ENCODE assay signal across 31 mouse cellular contexts in genomic region chr1:58724533-58724932, GRCm38 (mm10). TPM values are rescaled to one million over a fixed set of nuclear protein-coding genes. Genes with fewer than 3 reads are reported as not detected.
DNase-seq lines count a peak whose midpoint lies in the region; ATAC-seq and TF ChIP-seq lines count a peak whose summit lies in the region.
"Had no signal": no experiment of that assay in that cellular context is flagged by ENCODE, and none has a peak within 500 bp of the region (broad histone marks: within the 10 kb centered on the region; RNA-seq: fewer than 3 reads in every experiment).

No protein-coding gene starts in this region.

- no peak for ATAC-seq in heart, embryonic 12.5 days (ENCODE audit: insufficient number of reproducible peaks, low FRiP score)
- ATAC-seq: forebrain, embryonic 13.5 days; lung, postnatal 0 days; midbrain, embryonic 13.5 days had no signal

- DNase-seq in heart, postnatal 10 days, result no peak
- peak; percentile 41 for DNase-seq in A20 (ENCODE audit: low read depth, low spot score)
- no peak for DNase-seq in CH12.LX (ENCODE audit: extremely low read depth)
- DNase-seq in limb, embryonic 10.5 days (ENCODE audit: low spot score), result no peak
- no peak for DNase-seq in frontal cortex, postnatal 25 days (ENCODE audit: low spot score in 2 of 2)
- no peak for DNase-seq in cerebellum, adult 9-10 months
- DNase-seq in right cerebral cortex, postnatal 14 days, result no peak
- DNase-seq: adrenal gland, adult 8-10 months; cerebellum, adult 11 months; cerebellum, adult 9-11 months; heart, postnatal 36 days; left cerebral cortex, postnatal 4 days; lung, adult 18-20 months; lung, postnatal 4 days had no signal

- H3K36me3 ChIP-seq in heart, embryonic 12.5 days, result peaks cover 31% of the 10 kb centered on the region
- peaks cover 3 to 16% of the 10 kb centered on the region in 2 experiments for H3K36me3 ChIP-seq in CH12.LX (replicated peaks in 1 of 2; ENCODE audit: control insufficient read depth in 1 of 2, insufficient read depth in 1 of 2, low read length in 1 of 2)
- H3K36me3 ChIP-seq in limb, embryonic 10.5 days, result peaks cover 51% of the 10 kb centered on the region

- H3K27ac ChIP-seq in heart, embryonic 12.5 days (ENCODE audit: poor library complexity, severe bottlenecking), result no peak overlapping the region
- peak overlapping the region; percentile 99 for H3K27ac ChIP-seq in CH12.LX (ENCODE audit: insufficient read depth, low read depth)
- 0 out of 2 replicates have a peak overlapping the region, but pooled peaks have one; percentile 36 for H3K27ac ChIP-seq in limb, embryonic 10.5 days
- H3K27ac ChIP-seq: forebrain, embryonic 13.5 days; hindbrain, embryonic 12.5 days; midbrain, embryonic 13.5 days; neural tube, embryonic 13.5 days had no signal

- 42% methylated on average over 6 of the region's 9 CpGs for WGBS in heart, embryonic 12.5 days
- 61% methylated on average over 5 of the region's 9 CpGs for WGBS in limb, embryonic 10.5 days

- H3K4me2 ChIP-seq in heart, embryonic 12.5 days, result peak overlapping the region; percentile 51
- H3K4me2 ChIP-seq in CH12.LX (ENCODE audit: insufficient read depth, low read depth, poor library complexity, severe bottlenecking), result peak overlapping the region; percentile 95
- H3K4me2 ChIP-seq: embryonic facial prominence, embryonic 15.5 days; forebrain, embryonic 13.5 days; hindbrain, embryonic 12.5 days; liver, embryonic 11.5 days; midbrain, embryonic 13.5 days; neural tube, embryonic 13.5 days had no signal

- TF ChIP-seq RAD21 in CH12.LX (IDR thresholded peaks at IDR 0.05; ENCODE audit: low read depth, low read length), result no peak

- 0 out of 2 replicates have a peak overlapping the region, but pooled peaks have one; percentile 13 for H3K4me3 ChIP-seq in heart, embryonic 12.5 days
- peak overlapping the region in 1 of 3 experiments; percentile 24 for H3K4me3 ChIP-seq in CH12.LX (replicated peaks in 1 of 3; ENCODE audit: low read depth in 2 of 3, low read length in 2 of 3, poor library complexity in 1 of 3)
- H3K4me3 ChIP-seq in limb, embryonic 10.5 days, result no peak overlapping the region
- H3K4me3 ChIP-seq: embryonic facial prominence, embryonic 15.5 days; forebrain, embryonic 13.5 days; hindbrain, embryonic 12.5 days; kidney, embryonic 15.5 days; midbrain, embryonic 13.5 days; neural tube, embryonic 13.5 days had no signal

- peaks cover 34% of the 10 kb centered on the region for H3K4me1 ChIP-seq in heart, embryonic 12.5 days (replicated peaks)
- peaks cover 18 to 53% of the 10 kb centered on the region in 2 experiments for H3K4me1 ChIP-seq in CH12.LX (ENCODE audit: control insufficient read depth in 1 of 2, insufficient read depth in 2 of 2)
- peaks cover 14% of the 10 kb centered on the region for H3K4me1 ChIP-seq in limb, embryonic 10.5 days
- H3K4me1 ChIP-seq: forebrain, embryonic 13.5 days; hindbrain, embryonic 12.5 days; neural tube, embryonic 13.5 days had no signal

- in situ Hi-C loops in CH12.LX (cut with MboI; ENCODE audit: low pct_ligation_motif_present, low pct_unique_long_range_greater_than_20kb, low sequenced_read_pairs), result no loop called here

- no peak overlapping the region for H3K9ac ChIP-seq in heart, embryonic 12.5 days
- H3K9ac ChIP-seq in CH12.LX (ENCODE audit: insufficient read depth, low read depth), result peak overlapping the region; percentile 91
- H3K9ac ChIP-seq: embryonic facial prominence, embryonic 15.5 days; forebrain, embryonic 13.5 days; hindbrain, embryonic 12.5 days; kidney, embryonic 15.5 days; midbrain, embryonic 13.5 days; neural tube, embryonic 13.5 days had no signal

- no peaks in the 10 kb centered on the region for H3K9me3 ChIP-seq in heart, embryonic 12.5 days (replicated peaks)
- no peaks in the 10 kb centered on the region for H3K9me3 ChIP-seq in CH12.LX (replicated peaks; ENCODE audit: low read length)
- no peaks in the 10 kb centered on the region for H3K9me3 ChIP-seq in limb, embryonic 10.5 days (replicated peaks)
- H3K9me3 ChIP-seq: embryonic facial prominence, embryonic 15.5 days; forebrain, embryonic 13.5 days; G1E; hindbrain, embryonic 12.5 days; kidney, embryonic 15.5 days; midbrain, embryonic 13.5 days; neural tube, embryonic 13.5 days had no signal

- dilution Hi-C loops in CH12.LX (cut with MboI; ENCODE audit: extremely low pct_ligation_motif_present, extremely low pct_unique_long_range_greater_than_20kb, low sequenced_read_pairs), result no loop called here

- no peak for TF ChIP-seq CTCF in CH12.LX (conservative IDR thresholded peaks at IDR 0.05 in 1 of 2, IDR thresholded peaks at IDR 0.05 in 1 of 2; ENCODE audit: low read depth in 2 of 2, low read length in 2 of 2)

- H3K79me2 ChIP-seq in CH12.LX (replicated peaks; ENCODE audit: control insufficient read depth, extremely low read depth, insufficient read depth, poor library complexity, severe bottlenecking), result peaks cover 38% of the 10 kb centered on the region

- TF ChIP-seq POLR2A in CH12.LX (IDR thresholded peaks at IDR 0.05; ENCODE audit: low read depth, low read length), result no peak

- intact Hi-C loops in heart, postnatal 10 days (cut with DNase I), result no loop called here

- TF ChIP-seq EP300 in CH12.LX (IDR thresholded peaks at IDR 0.05; ENCODE audit: low read length), result peak; percentile 62

- H3K27me3 ChIP-seq in heart, embryonic 12.5 days (replicated peaks), result no peaks in the 10 kb centered on the region
- no peaks in the 10 kb centered on the region for H3K27me3 ChIP-seq in CH12.LX (replicated peaks)
- no peaks in the 10 kb centered on the region for H3K27me3 ChIP-seq in limb, embryonic 10.5 days (ENCODE audit: low read depth, poor library complexity, severe bottlenecking)
- H3K27me3 ChIP-seq: embryonic facial prominence, embryonic 15.5 days; forebrain, embryonic 13.5 days; hindbrain, embryonic 12.5 days; kidney, embryonic 15.5 days; midbrain, embryonic 13.5 days; neural tube, embryonic 13.5 days had no signal

TF ChIP-seq in CH12.LX, 34 proteins besides CTCF, POLR2A, EP300 and RAD21:
- TF ChIP-seq JUND (conservative IDR thresholded peaks at IDR 0.05; ENCODE audit: low read depth, low read length) (peak; percentile 80), RCOR1 (conservative IDR thresholded peaks at IDR 0.05; ENCODE audit: low read depth, low read length) (no peak), USF1 (IDR thresholded peaks at IDR 0.05; ENCODE audit: low read depth, low read length) (peak; percentile 35; the same call in 1 of the 2 replicates), SMC3 (IDR thresholded peaks at IDR 0.05; ENCODE audit: low read depth, low read length) (no peak), MEF2A (IDR thresholded peaks at IDR 0.05; ENCODE audit: borderline replicate concordance, low read depth, low read length) (peak; percentile 70; the same call in 1 of the 2 replicates), JUN (IDR thresholded peaks at IDR 0.05; ENCODE audit: insufficient read depth, low read depth, low read length) (peak; percentile 71; the same call in 1 of the 2 replicates), NELFE (IDR thresholded peaks at IDR 0.05; ENCODE audit: low read depth, low read length) (no peak), NRF1 (IDR thresholded peaks at IDR 0.05; ENCODE audit: low read depth, low read length) (no peak), ZNF384 (IDR thresholded peaks at IDR 0.05; ENCODE audit: low read depth, low read length) (no peak; the same call in 1 of the 2 replicates), ZMIZ1 (IDR thresholded peaks at IDR 0.05; ENCODE audit: low read depth, low read length) (no peak), CHD2 (IDR thresholded peaks at IDR 0.05; ENCODE audit: low read length) (0 out of 2 replicates have a peak, but pooled peaks have one; percentile 11), TBP (conservative IDR thresholded peaks at IDR 0.05; ENCODE audit: low read depth, low read length) (no peak), BHLHE40 (IDR thresholded peaks at IDR 0.05; ENCODE audit: low read depth, low read length) (peak; percentile 89), MYC (IDR thresholded peaks at IDR 0.05; ENCODE audit: low read depth, low read length) (peak; percentile 63; the same call in 1 of the 2 replicates), MXI1 (IDR thresholded peaks at IDR 0.05; ENCODE audit: low read depth, low read length) (0 out of 2 replicates have a peak, but pooled peaks have one; percentile 35), MAX (IDR thresholded peaks at IDR 0.05; ENCODE audit: low read length) (peak; percentile 66; the same call in 1 of the 2 replicates), IRF4 (IDR thresholded peaks at IDR 0.05; ENCODE audit: low read depth, low read length) (peak; percentile 90), ZKSCAN1 (IDR thresholded peaks at IDR 0.05; ENCODE audit: borderline replicate concordance, low read depth, low read length) (no peak), TCF12 (IDR thresholded peaks at IDR 0.05; ENCODE audit: low read depth, low read length) (peak; percentile 34; the same call in 1 of the 2 replicates)
TF ChIP-seq in CH12.LX: peak in this region for 11.

RNA-seq across cellular contexts. Expression of gene Cflar, which starts 13.2 kb away (rescaled TPM):
- polyA plus RNA-seq in heart, embryonic 12.5 days (2016; fragmentation: Nextera tagmentation; extraction: Ambion mirVana), result 35.6 and 35.9 TPM in 2 replicates
- total RNA-seq in heart, postnatal 10 days (2021), result 10 to 100 TPM; 65.7 to 68.1 TPM
- 46.8 and 49.2 TPM in 2 replicates for total RNA-seq in CH12.LX (2012; rRNA removed)
- total RNA-seq in CH12.LX (2014; rRNA removed), result 81.1 and 82.0 TPM in 2 replicates
- 28.3 and 35.7 TPM in 2 replicates for polyA plus RNA-seq in CH12.LX (2012; ENCODE audit: insufficient read length, low read depth)
- 23.2 and 26.2 TPM in 2 replicates for polyA plus RNA-seq in limb, embryonic 10.5 days (2016; fragmentation: Nextera tagmentation; extraction: Ambion mirVana)

RNA-seq across cellular contexts. Expression of gene Als2cr12, which starts 28.7 kb away (rescaled TPM):
- not detected in 2 replicates for polyA plus RNA-seq in heart, embryonic 12.5 days (2016; fragmentation: Nextera tagmentation; extraction: Ambion mirVana)
- total RNA-seq in heart, postnatal 10 days (2021), result under 1 TPM in 1 of 2 experiments, not detected in 1; 0.60 TPM
- total RNA-seq in CH12.LX (2012; rRNA removed) (not detected in 2 replicates), CH12.LX (2014; rRNA removed) (not detected in 2 replicates)
- polyA plus RNA-seq in CH12.LX (2012; ENCODE audit: insufficient read length, low read depth), result 0.22 and 0.33 TPM in 2 replicates
- not detected in 2 replicates for polyA plus RNA-seq in limb, embryonic 10.5 days (2016; fragmentation: Nextera tagmentation; extraction: Ambion mirVana)
- total RNA-seq: gastrocnemius, postnatal 25 days; heart, postnatal 36 days; layer of hippocampus, adult 18-20 months; layer of hippocampus, postnatal 25 days; left cerebral cortex, adult 8-10 months; left cerebral cortex, postnatal 4 days; megakaryocyte-erythroid progenitor cell, adult 5-6 weeks had no signal
- polyA plus RNA-seq: forebrain, embryonic 13.5 days; G1E; heart, embryonic 11.5 days; hindbrain, embryonic 12.5 days; kidney, embryonic 15.5 days; liver, embryonic 11.5 days; midbrain, embryonic 13.5 days; neural tube, embryonic 13.5 days; stomach, embryonic 14.5 days had no signal
